Mouse (Mus musculus) liver, embryonic 18 days (tissue): ENCODE measurements around the gene Ugp2. TPM values are rescaled to one million over a fixed set of nuclear protein-coding genes. Genes with fewer than 3 reads are reported as not detected.

Experiments used
- polyA plus RNA-seq: library from polyadenylated mRNA; depleted of rRNA; stranded (reverse); fragments of >200 nt; gene quantifications from 2 replicates; pipeline ENCODE4 v1.2.3, GENCODE M21; 2012; rRNA removed

The Ugp2 gene
- 45.4 and 56.2 TPM in 2 replicates for polyA plus RNA-seq

DNA sequence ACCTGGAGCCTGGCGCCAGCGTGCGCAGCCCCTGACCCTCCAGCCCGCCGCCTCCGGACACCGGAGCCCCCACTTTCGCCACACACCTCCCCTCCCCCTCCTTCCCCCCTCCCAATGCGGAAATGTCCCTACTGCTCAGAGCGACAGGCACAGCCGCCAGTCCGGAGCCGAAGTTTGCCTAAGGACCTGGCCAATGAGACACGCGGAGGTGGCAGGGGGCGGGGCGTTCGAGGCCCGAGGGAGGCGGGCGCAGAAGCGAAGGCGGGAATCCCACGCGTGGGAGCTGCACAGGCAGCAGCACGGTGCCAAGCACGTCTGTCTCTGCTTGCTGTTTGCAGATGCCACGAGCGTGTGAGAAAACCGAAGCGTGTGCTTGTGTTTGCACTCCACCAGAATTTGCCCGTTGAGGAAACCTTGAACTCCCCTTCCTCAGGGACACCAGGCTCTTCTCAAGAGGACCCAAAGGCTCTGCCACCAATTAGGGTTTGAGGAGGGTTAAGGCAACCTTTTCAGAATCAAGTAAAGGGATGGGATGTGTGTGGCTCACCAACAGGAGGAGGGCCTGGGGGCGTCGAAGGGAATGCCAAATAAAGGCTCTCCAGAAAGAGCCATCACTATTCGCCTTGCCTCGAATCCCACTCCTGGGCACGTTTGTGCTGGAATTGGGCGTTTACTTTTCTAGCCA, at the start of gene Ugp2:
Gene Ugp2 (minus strand): TSS at position 80 of the 685 bp plus-strand sequence.

Other genes starting within 250 kb of the Ugp2 start
- gene Vps54, start 131.9 kb downstream of the Ugp2 start, polyA plus RNA-seq, result 10.0 and 10.1 TPM in 2 replicates
- 0.67 and 0.71 TPM in 2 replicates for gene Wdpcp, start 201.0 kb upstream of the Ugp2 start, polyA plus RNA-seq
- 254 and 273 TPM in 2 replicates for gene Mdh1, start 201.2 kb upstream of the Ugp2 start, polyA plus RNA-seq